Mouse (Mus musculus): ENCODE data around the gene Rps6ka1. TPM values are rescaled to one million over a fixed set of nuclear protein-coding genes. Genes with fewer than 3 reads are reported as not detected.

The Rps6ka1 gene
- total RNA-seq, 2 experiments from 2014 or later, result 4.4 to 6.2 TPM

- DNase-seq, result no peak
Observed at GRCm38 (mm10) chr4:133898151-133898550, 10.6 kb upstream of the Rps6ka1 start.

GRCm38 (mm10) chr4:133897431-133897891 is 9.9 kb upstream of the Rps6ka1 start:
- DNase-seq, result no peak

- no peak for DNase-seq
Observed at GRCm38 (mm10) chr4:133896984-133897383, 9.4 kb upstream of the Rps6ka1 start.

GRCm38 (mm10) chr4:133896002-133896401 is 8.4 kb upstream of the Rps6ka1 start:
- DNase-seq, result no peak

- DNase-seq, result peak; percentile 37 to 39
Observed at GRCm38 (mm10) chr4:133887249-133887648, 348 bp downstream of the Rps6ka1 start.

- DNase-seq, result no peak
Observed at GRCm38 (mm10) chr4:133885991-133886501, 1.6 kb downstream of the Rps6ka1 start.

- DNase-seq, result no peak
Observed at GRCm38 (mm10) chr4:133885331-133885730, 2.3 kb downstream of the Rps6ka1 start.

- no peak for DNase-seq
Observed at GRCm38 (mm10) chr4:133884888-133885287, 2.7 kb downstream of the Rps6ka1 start.

GRCm38 (mm10) chr4:133884127-133884753 is 3.4 kb downstream of the Rps6ka1 start:
- no peak for DNase-seq

- DNase-seq, result no peak
Observed at GRCm38 (mm10) chr4:133881851-133882250, 5.7 kb downstream of the Rps6ka1 start.

- no peak for DNase-seq
Observed at GRCm38 (mm10) chr4:133881399-133881798, 6.2 kb downstream of the Rps6ka1 start.

GRCm38 (mm10) chr4:133879145-133879902 is 8.3 kb downstream of the Rps6ka1 start:
- DNase-seq, result no peak

- peak in 1 of 2 experiments; percentile 23 for DNase-seq
Observed at GRCm38 (mm10) chr4:133877850-133878755, 9.5 kb downstream of the Rps6ka1 start.

GRCm38 (mm10) chr4:133874865-133875517 is 12.6 kb downstream of the Rps6ka1 start:
- DNase-seq, result no peak

GRCm38 (mm10) chr4:133873926-133874864 is 13.4 kb downstream of the Rps6ka1 start:
- DNase-seq, result peak; percentile 22 to 53

GRCm38 (mm10) chr4:133873431-133873851 is 14.2 kb downstream of the Rps6ka1 start:
- DNase-seq, result no peak

- DNase-seq, result peak; percentile 24 to 74
Observed at GRCm38 (mm10) chr4:133872812-133873300, 14.7 kb downstream of the Rps6ka1 start.

- no peak for DNase-seq
Observed at GRCm38 (mm10) chr4:133872222-133872811, 15.3 kb downstream of the Rps6ka1 start.

- no peak for DNase-seq
Observed at GRCm38 (mm10) chr4:133865231-133865630, 22.4 kb downstream of the Rps6ka1 start.
